Mouse (Mus musculus) midbrain, embryonic 10.5 days (tissue): Measurements from ENCODE around the gene Tmem213. TPM values are rescaled to one million over a fixed set of nuclear protein-coding genes. Genes with fewer than 3 reads are reported as not detected.

Experiments
- DNase-seq: peaks from one replicate; pipeline ENCODE4 v3.0.0-alpha.2; 2017; ENCODE audit warnings: low spot score
- H3K27ac ChIP-seq: fragments of 300-500 bp; sonication (generic); replicated peaks from 2 replicates; pipeline ENCODE4 v1.5.1; 2016; ENCODE audit warnings: mild to moderate bottlenecking
- H3K27me3 ChIP-seq: fragments of 300-500 bp; sonication (generic); 2 replicates; pipeline ENCODE4 v1.6.1; 2016; ENCODE audit warnings: low read depth, mild to moderate bottlenecking; ENCODE audit not compliant: poor library complexity, severe bottlenecking
- H3K36me3 ChIP-seq: fragments of 300-500 bp; sonication (generic); 2 replicates; pipeline ENCODE4 v1.6.1; 2016; ENCODE audit warnings: mild to moderate bottlenecking, moderate library complexity
- H3K4me1 ChIP-seq: fragments of 300-500 bp; sonication (generic); 2 replicates; pipeline ENCODE4 v1.6.1; 2016
- H3K4me3 ChIP-seq: fragments of 300-500 bp; sonication (generic); 2 replicates; pipeline ENCODE4 v1.5.1; 2016; ENCODE audit warnings: mild to moderate bottlenecking, moderate library complexity
- H3K9me3 ChIP-seq: fragments of 300-500 bp; sonication (generic); replicated peaks from 2 replicates; pipeline ENCODE4 v1.6.1; 2016; ENCODE audit warnings: mild to moderate bottlenecking
- WGBS: fragments of 180-500 bp; shearing (Covaris S2); methylation state at CpG from one replicate; pipeline ENCODE4 v1.1.7; 2016; 5-methylcytosine and 5-hydroxymethylcytosine counted together
- polyA plus RNA-seq: library from polyadenylated mRNA; unstranded; fragments of >200 nt; fragmentation: Nextera tagmentation; extraction: Ambion mirVana; gene quantifications from 2 replicates; pipeline ENCODE4 v1.2.1, GENCODE M21; 2016

Tmem213 gene
- polyA plus RNA-seq, 1 experiment from 2014 or later, result not detected

- Histone ChIP-seq H3K9me3 (no peaks in the 10 kb centered on the region; the same call in 1 of the 2 replicates), H3K4me3 (no peak overlapping the region), H3K27ac (no peak overlapping the region), H3K4me1 (peaks cover 3% of the 10 kb centered on the region; the same call in 1 of the 2 replicates), H3K27me3 (no peaks in the 10 kb centered on the region), H3K36me3 (peaks cover 33% of the 10 kb centered on the region)
- no peak for DNase-seq
- WGBS, result 84% methylated on average over 5 of the region's 5 CpGs
Observed at GRCm38 (mm10) chr6:38121843-38122242, 12.8 kb downstream of the Tmem213 start.

GRCm38 (mm10) chr6:38122791-38123190, 13.7 kb downstream of the Tmem213 start:
- Histone ChIP-seq H3K4me1 (peaks cover 3% of the 10 kb centered on the region; the same call in 1 of the 2 replicates), H3K9me3 (no peaks in the 10 kb centered on the region; the same call in 1 of the 2 replicates), H3K4me3 (no peak overlapping the region), H3K27me3 (no peaks in the 10 kb centered on the region), H3K36me3 (peaks cover 43% of the 10 kb centered on the region), H3K27ac (no peak overlapping the region)
- 78% methylated on average over 6 of the region's 6 CpGs for WGBS
- no peak for DNase-seq

DNA sequence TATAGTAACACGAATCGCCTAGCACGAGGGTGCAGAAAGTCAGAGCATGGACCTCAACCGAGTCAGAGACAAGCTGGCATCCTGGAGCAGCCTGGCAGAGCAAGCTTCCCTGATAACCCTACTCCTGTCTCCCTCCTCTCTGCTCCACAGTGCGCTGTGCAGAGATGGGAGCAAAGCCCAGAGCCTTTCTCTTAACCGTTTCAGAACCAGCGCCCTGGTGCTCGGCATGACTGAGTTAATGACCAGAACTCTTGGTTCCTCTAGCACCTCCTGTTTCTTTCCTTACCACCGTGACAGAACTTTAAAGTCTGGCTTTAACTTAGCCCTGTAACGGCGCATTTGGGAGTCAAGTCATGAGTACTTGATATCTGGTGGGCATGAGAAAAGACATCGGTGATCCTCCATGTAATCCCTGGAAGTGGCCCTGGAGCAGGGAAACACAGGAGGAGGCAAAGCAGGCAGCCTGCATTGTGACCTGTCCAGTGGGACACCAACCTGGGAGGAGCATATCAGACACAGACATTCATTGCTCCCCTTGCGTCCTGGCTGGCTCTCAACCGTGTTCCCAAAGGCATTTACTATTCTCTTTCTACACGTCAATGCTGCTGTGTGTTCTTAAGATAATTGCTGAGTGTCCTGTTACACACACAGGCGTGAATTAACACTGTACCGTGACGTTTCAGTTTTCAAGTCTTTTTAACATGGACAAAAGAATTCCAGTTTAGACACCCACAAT, 14.6 kb downstream of the Tmem213 start:
- no peak for DNase-seq
- no peaks in the 10 kb centered on the region for H3K27me3 ChIP-seq
- H3K9me3 ChIP-seq, result no peaks in the 10 kb centered on the region; the same call in 1 of the 2 replicates
- H3K4me1 ChIP-seq, result peaks cover 3% of the 10 kb centered on the region; the same call in 1 of the 2 replicates
- 89% methylated on average over 18 of the region's 18 CpGs for WGBS
- no peak overlapping the region for H3K4me3 ChIP-seq
- peaks cover 51% of the 10 kb centered on the region for H3K36me3 ChIP-seq
- H3K27ac ChIP-seq, result no peak overlapping the region

DNA sequence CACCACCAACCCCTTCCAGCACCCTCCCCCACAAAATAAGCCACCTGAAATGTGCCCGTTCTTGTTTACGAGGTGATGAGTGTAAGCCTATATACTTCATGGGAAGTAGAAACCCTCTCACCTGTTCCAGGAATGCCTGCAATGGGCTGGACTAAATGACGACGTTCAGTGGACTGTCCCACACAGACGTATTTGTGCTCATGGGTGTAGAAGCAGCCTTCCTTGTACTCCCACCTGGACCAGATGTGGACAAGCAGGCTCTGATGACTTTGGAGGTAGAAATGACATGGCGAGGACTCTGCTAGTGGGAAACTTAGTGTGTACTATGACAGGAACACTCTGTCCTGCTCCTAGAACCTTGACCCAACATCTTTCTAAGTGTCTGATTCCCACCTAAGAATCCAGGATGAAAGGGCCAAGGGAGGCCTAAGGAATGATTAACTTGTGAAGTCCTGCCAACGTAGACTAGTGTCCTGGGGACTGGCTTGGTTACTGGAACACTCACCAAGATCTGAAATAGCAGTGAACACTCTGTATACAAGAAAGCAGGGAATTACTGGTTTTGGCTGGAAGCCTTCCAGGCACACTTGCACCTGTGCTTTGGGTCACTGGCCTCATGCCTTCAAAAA, 15.3 kb downstream of the Tmem213 start, which contains the start of gene Atp6v0a4:
TSS of gene Atp6v0a4 (minus strand) at position 380 of the 629 bp plus-strand sequence.
- Histone ChIP-seq H3K36me3 (peaks cover 55% of the 10 kb centered on the region), H3K4me1 (peaks cover 3% of the 10 kb centered on the region; the same call in 1 of the 2 replicates), H3K9me3 (no peaks in the 10 kb centered on the region; the same call in 1 of the 2 replicates), H3K4me3 (no peak within 1 kb of the TSS), H3K27me3 (no peaks in the 10 kb centered on the region), H3K27ac (no peak within 1 kb of the TSS)
- WGBS, result 93% methylated on average over 7 of the region's 7 CpGs
- DNase-seq, result no peak

DNA sequence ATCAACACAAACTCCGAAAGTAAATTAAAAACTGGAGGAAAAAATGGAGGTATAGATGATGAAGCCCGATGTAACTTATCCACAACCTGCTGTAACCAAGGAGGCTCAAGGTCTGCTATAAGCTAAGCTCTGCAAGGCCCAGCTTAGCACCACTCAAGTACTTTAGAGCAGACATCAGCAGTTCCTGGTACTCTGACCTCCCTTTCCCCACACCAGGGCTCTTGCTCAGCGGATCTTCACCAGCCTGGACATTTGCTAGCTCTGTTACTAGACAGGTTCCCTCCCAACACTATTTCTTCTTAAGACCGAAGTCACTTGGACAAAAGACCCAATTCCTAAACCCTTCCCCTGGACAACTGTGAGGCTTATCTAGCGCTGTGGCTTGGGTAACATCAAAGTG, 15.8 kb downstream of the Tmem213 start:
- no peaks in the 10 kb centered on the region for H3K27me3 ChIP-seq
- peaks cover 3% of the 10 kb centered on the region; the same call in 1 of the 2 replicates for H3K4me1 ChIP-seq
- WGBS, result 94% methylated on average over 5 of the region's 5 CpGs
- no peaks in the 10 kb centered on the region; the same call in 1 of the 2 replicates for H3K9me3 ChIP-seq
- H3K27ac ChIP-seq, result no peak overlapping the region
- H3K36me3 ChIP-seq, result peaks cover 61% of the 10 kb centered on the region
- DNase-seq, result no peak
- H3K4me3 ChIP-seq, result no peak overlapping the region

- Histone ChIP-seq H3K36me3 (peaks cover 66% of the 10 kb centered on the region), H3K4me1 (peaks cover 3% of the 10 kb centered on the region; the same call in 1 of the 2 replicates), H3K27ac (no peak overlapping the region), H3K27me3 (no peaks in the 10 kb centered on the region), H3K9me3 (no peaks in the 10 kb centered on the region; the same call in 1 of the 2 replicates), H3K4me3 (no peak overlapping the region)
- WGBS, result 95% methylated on average over 3 of the region's 3 CpGs
- DNase-seq, result no peak
Observed at GRCm38 (mm10) chr6:38125462-38125861, 16.4 kb downstream of the Tmem213 start.

DNA sequence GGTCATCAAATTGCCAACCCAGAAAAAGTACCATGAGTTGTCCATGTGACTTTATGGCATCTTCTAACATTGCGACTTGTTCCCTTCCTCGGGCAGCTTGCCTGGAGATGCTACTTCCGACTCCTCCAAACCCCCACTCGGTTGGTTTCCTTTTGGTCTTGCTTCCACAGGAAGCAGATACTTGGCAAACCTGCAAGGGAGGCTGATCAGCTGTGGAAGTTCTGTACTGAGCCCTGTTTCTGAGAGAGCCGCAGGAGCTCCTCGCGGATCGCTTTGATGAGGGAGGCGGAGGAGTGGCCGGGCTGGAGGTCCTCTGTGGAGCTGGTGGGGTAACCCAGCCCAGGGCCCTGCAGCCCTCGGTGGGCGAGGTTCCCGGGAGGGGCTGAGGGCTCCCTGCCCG, 19.1 kb downstream of the Tmem213 start:
- WGBS, result 88% methylated on average over 14 of the region's 14 CpGs
- peaks cover 87% of the 10 kb centered on the region for H3K36me3 ChIP-seq
- H3K27me3 ChIP-seq, result no peaks in the 10 kb centered on the region

DNA sequence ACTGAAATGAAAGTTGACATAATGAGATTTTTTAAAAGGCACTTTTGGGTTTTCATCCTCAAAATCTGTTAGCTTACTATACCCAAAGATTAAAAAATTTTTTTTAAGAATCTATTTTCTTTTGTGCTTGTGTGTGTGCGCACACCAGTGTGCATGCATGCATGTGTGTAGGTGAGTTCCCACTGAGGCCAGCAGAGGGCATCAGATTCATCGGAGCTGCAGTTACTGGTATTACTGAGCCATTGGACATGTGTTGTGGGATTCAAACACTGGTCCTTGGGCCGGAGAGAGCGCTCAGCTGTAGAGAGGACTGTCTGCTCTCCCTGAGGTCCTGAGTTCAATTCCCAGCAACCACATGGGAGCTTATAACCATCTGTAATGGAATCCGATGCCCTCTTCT, 20.8 kb downstream of the Tmem213 start:
- H3K4me1 ChIP-seq, result no peaks in the 10 kb centered on the region
- H3K27ac ChIP-seq, result no peak overlapping the region
- DNase-seq, result no peak
- no peaks in the 10 kb centered on the region for H3K27me3 ChIP-seq
- no peaks in the 10 kb centered on the region; the same call in 1 of the 2 replicates for H3K9me3 ChIP-seq
- H3K36me3 ChIP-seq, result peaks cover 79% of the 10 kb centered on the region
- H3K4me3 ChIP-seq, result no peak overlapping the region
- WGBS, result 94% methylated on average over 5 of the region's 5 CpGs

More for the DNA sequence above, 19.1 kb downstream of the Tmem213 start:
- Histone ChIP-seq H3K9me3 (no peaks in the 10 kb centered on the region; the same call in 1 of the 2 replicates), H3K4me3 (no peak overlapping the region), H3K4me1 (no peaks in the 10 kb centered on the region), H3K27ac (no peak overlapping the region)
- no peak for DNase-seq

DNA sequence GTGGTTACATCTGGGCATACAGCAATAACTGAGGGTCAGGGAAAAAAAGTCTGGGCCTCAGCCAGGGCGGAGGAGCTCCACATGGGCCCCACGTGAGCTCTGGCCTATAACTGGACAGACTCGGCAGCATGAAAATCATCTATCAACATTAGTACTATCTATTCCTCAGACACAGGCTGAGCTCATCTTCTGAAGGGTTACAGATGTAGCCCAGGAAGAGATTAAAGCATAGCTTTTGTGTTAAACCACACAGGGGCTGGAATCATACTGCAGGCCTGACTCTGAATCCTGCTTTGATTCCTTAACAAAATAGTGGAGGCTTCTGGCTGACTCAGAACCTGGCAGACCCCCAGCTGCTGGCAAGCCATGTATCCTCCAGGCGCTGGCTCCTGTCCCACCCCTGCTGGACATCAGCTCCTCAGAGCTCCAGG, 22.8 kb downstream of the Tmem213 start:
- no peak overlapping the region for H3K4me3 ChIP-seq
- H3K27ac ChIP-seq, result no peak overlapping the region
- DNase-seq, result no peak
- H3K9me3 ChIP-seq, result no peaks in the 10 kb centered on the region
- H3K36me3 ChIP-seq, result peaks cover 80% of the 10 kb centered on the region
- H3K27me3 ChIP-seq, result no peaks in the 10 kb centered on the region
- H3K4me1 ChIP-seq, result no peaks in the 10 kb centered on the region
- 91% methylated on average over 4 of the region's 4 CpGs for WGBS

- no peaks in the 10 kb centered on the region for H3K4me1 ChIP-seq
- WGBS, result 88% methylated on average over 8 of the region's 8 CpGs
- no peak overlapping the region for H3K27ac ChIP-seq
- H3K27me3 ChIP-seq, result no peaks in the 10 kb centered on the region
- DNase-seq, result no peak
- H3K9me3 ChIP-seq, result no peaks in the 10 kb centered on the region
- H3K4me3 ChIP-seq, result no peak overlapping the region
- H3K36me3 ChIP-seq, result peaks cover 78% of the 10 kb centered on the region
Observed at GRCm38 (mm10) chr6:38134806-38135559, 25.9 kb downstream of the Tmem213 start.

DNA sequence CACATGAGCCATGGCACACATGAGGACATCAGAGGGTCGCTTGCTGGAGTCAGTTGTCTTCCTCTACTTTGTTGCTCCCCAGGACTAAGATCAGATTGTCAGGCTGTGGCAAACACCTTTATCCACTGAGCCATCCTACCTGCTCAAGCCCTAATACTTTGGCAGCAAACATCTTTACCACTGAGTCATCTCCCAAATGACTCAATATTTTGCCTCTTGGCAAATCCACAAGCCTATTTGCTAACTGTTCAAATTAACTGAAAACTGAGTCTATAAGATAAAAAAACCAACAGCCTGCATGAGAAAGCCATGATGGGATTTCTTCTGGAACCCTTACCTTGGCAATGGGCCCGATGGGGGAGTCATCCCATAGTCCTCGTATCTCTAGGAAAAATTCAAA, 30.0 kb downstream of the Tmem213 start:
- Histone ChIP-seq H3K9me3 (no peaks in the 10 kb centered on the region), H3K27ac (no peak overlapping the region), H3K27me3 (no peaks in the 10 kb centered on the region), H3K4me1 (no peaks in the 10 kb centered on the region), H3K4me3 (no peak overlapping the region), H3K36me3 (peaks cover 72% of the 10 kb centered on the region)
- no peak for DNase-seq
- 97% methylated on average over 3 of the region's 3 CpGs for WGBS

DNA sequence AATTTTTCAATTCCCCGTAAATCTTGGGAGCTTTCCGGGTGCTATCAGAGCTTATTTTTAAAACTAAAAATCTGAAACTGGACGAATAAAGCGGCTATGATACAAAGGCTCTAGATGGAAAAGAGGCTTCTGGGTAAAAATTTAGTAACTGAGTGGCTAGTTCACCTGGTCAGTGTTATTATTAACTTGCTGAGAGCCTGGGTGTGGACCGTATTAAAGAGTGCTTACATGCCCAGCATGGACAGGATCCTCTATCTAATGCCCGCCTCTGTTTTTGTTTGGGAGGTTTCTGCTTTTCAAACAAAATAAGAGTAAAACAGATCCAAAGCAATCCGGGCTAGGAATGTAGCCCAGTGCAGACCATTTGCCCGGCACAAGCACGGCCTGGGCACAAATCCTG, 31.3 kb downstream of the Tmem213 start:
- WGBS, result 93% methylated on average over 9 of the region's 9 CpGs
- H3K27ac ChIP-seq, result no peak overlapping the region
- no peak overlapping the region for H3K4me3 ChIP-seq
- H3K27me3 ChIP-seq, result no peaks in the 10 kb centered on the region
- no peaks in the 10 kb centered on the region for H3K4me1 ChIP-seq
- H3K9me3 ChIP-seq, result no peaks in the 10 kb centered on the region
- DNase-seq, result no peak
- peaks cover 66% of the 10 kb centered on the region for H3K36me3 ChIP-seq
